Mouse (Mus musculus) midbrain, embryonic 13.5 days (tissue): ENCODE measurements around the gene Atg4c. TPM values are rescaled to one million over a fixed set of nuclear protein-coding genes. Genes with fewer than 3 reads are reported as not detected.

ENCODE experiments used
- ATAC-seq: fragments of 200-750 bp; cut with Nextera tagmentation; 2 replicates; pipeline ENCODE4 v1.8.0; 2017; ENCODE audit warnings: mild to moderate bottlenecking, moderate TSS enrichment, moderate library complexity
- H3K27ac ChIP-seq: fragments of 300-500 bp; sonication (generic); 2 replicates; pipeline ENCODE4 v1.5.1; 2015; ENCODE audit warnings: inconsistent platforms, mild to moderate bottlenecking, moderate library complexity
- H3K27me3 ChIP-seq: fragments of 300-500 bp; sonication (generic); 2 replicates; pipeline ENCODE4 v1.6.1; 2015; ENCODE audit warnings: mild to moderate bottlenecking, inconsistent platforms
- H3K36me3 ChIP-seq: fragments of 300-500 bp; sonication (generic); 2 replicates; pipeline ENCODE4 v1.6.1; 2015; ENCODE audit warnings: mild to moderate bottlenecking, inconsistent platforms
- H3K4me1 ChIP-seq: fragments of 300-500 bp; sonication (generic); replicated peaks from 2 replicates; pipeline ENCODE4 v1.6.1; 2015; ENCODE audit warnings: inconsistent platforms
- H3K4me2 ChIP-seq: fragments of 300-500 bp; sonication (generic); replicated peaks from 2 replicates; pipeline ENCODE4 v1.6.1; 2015; ENCODE audit warnings: moderate library complexity, mild to moderate bottlenecking, inconsistent platforms
- H3K4me3 ChIP-seq: fragments of 300-500 bp; sonication (generic); replicated peaks from 2 replicates; pipeline ENCODE4 v1.5.1; 2015; ENCODE audit warnings: mild to moderate bottlenecking, inconsistent platforms
- H3K9ac ChIP-seq: fragments of 300-500 bp; sonication (generic); replicated peaks from 2 replicates; pipeline ENCODE4 v1.6.1; 2015; ENCODE audit warnings: mild to moderate bottlenecking, inconsistent platforms
- H3K9me3 ChIP-seq: fragments of 300-500 bp; sonication (generic); 2 replicates; pipeline ENCODE4 v1.6.1; 2016; ENCODE audit warnings: mild to moderate bottlenecking, inconsistent platforms
- WGBS: fragments of 180-500 bp; shearing (Covaris S2); methylation state at CpG from one replicate; pipeline ENCODE4 v1.1.7; 2015; 5-methylcytosine and 5-hydroxymethylcytosine counted together
- polyA plus RNA-seq: library from polyadenylated mRNA; unstranded; fragments of >200 nt; fragmentation: Nextera tagmentation; extraction: Ambion mirVana; gene quantifications from 2 replicates; pipeline ENCODE4 v1.2.1, GENCODE M21; 2015

The Atg4c gene
- polyA plus RNA-seq, 1 experiment from 2014 or later: 15.5 TPM

GRCm38 (mm10) chr4:99273979-99274378 lies 80.2 kb downstream of the Atg4c start:
- Histone ChIP-seq H3K27me3 (0 out of 2 replicates have a peak, but pooled peaks cover 2% of the 10 kb centered on the region), H3K4me2 (peak overlapping the region; percentile 17; the same call in 1 of the 2 replicates), H3K9me3 (no peaks in the 10 kb centered on the region), H3K36me3 (no peaks in the 10 kb centered on the region), H3K4me1 (peaks cover 28% of the 10 kb centered on the region), H3K27ac (peak overlapping the region; percentile 35; the same call in 1 of the 2 replicates), H3K9ac (no peak overlapping the region), H3K4me3 (no peak overlapping the region)
- peak; percentile 89 for ATAC-seq
- 31% methylated on average over 7 of the region's 7 CpGs for WGBS

GRCm38 (mm10) chr4:99278876-99279275 lies 85.1 kb downstream of the Atg4c start:
- 92% methylated on average over 7 of the region's 7 CpGs for WGBS
- no peaks in the 10 kb centered on the region for H3K9me3 ChIP-seq
- no peak for ATAC-seq
- H3K4me2 ChIP-seq: no peak overlapping the region
- H3K4me3 ChIP-seq: no peak overlapping the region
- H3K27ac ChIP-seq: no peak overlapping the region
- H3K9ac ChIP-seq: no peak overlapping the region
- H3K36me3 ChIP-seq: no peaks in the 10 kb centered on the region
- 0 out of 2 replicates have a peak, but pooled peaks cover 2% of the 10 kb centered on the region for H3K27me3 ChIP-seq
- peaks cover 10% of the 10 kb centered on the region for H3K4me1 ChIP-seq

GRCm38 (mm10) chr4:99281711-99282110 lies 88.0 kb downstream of the Atg4c start:
- H3K4me2 ChIP-seq: no peak overlapping the region
- H3K4me1 ChIP-seq: no peaks in the 10 kb centered on the region
- H3K27ac ChIP-seq: no peak overlapping the region
- 88% methylated on average over 7 of the region's 7 CpGs for WGBS
- H3K27me3 ChIP-seq: no peaks in the 10 kb centered on the region
- no peak overlapping the region for H3K4me3 ChIP-seq
- ATAC-seq: no peak
- no peaks in the 10 kb centered on the region for H3K36me3 ChIP-seq
- H3K9me3 ChIP-seq: no peaks in the 10 kb centered on the region
- H3K9ac ChIP-seq: no peak overlapping the region

GRCm38 (mm10) chr4:99289286-99289685 lies 95.6 kb downstream of the Atg4c start:
- H3K4me3 ChIP-seq: no peak overlapping the region
- no peaks in the 10 kb centered on the region for H3K36me3 ChIP-seq
- 87% methylated on average over 10 of the region's 10 CpGs for WGBS
- no peak overlapping the region for H3K9ac ChIP-seq
- no peaks in the 10 kb centered on the region for H3K27me3 ChIP-seq
- H3K27ac ChIP-seq: no peak overlapping the region
- H3K9me3 ChIP-seq: no peaks in the 10 kb centered on the region
- H3K4me1 ChIP-seq: no peaks in the 10 kb centered on the region
- no peak for ATAC-seq
- no peak overlapping the region for H3K4me2 ChIP-seq

- Histone ChIP-seq H3K36me3 (no peaks in the 10 kb centered on the region), H3K27me3 (no peaks in the 10 kb centered on the region), H3K27ac (no peak overlapping the region), H3K4me2 (no peak overlapping the region), H3K9ac (no peak overlapping the region), H3K4me1 (peaks cover 20% of the 10 kb centered on the region), H3K9me3 (peaks cover 13% of the 10 kb centered on the region), H3K4me3 (no peak overlapping the region)
- 19% methylated on average over 4 of the region's 4 CpGs for WGBS
- no peak for ATAC-seq
These were observed 104.9 kb downstream of the Atg4c start for GRCm38 (mm10) chr4:99298676-99299075.

- Histone ChIP-seq H3K36me3 (no peaks in the 10 kb centered on the region), H3K9me3 (peaks cover 13% of the 10 kb centered on the region), H3K27me3 (no peaks in the 10 kb centered on the region), H3K4me1 (no peaks in the 10 kb centered on the region), H3K4me3 (no peak overlapping the region), H3K9ac (no peak overlapping the region), H3K27ac (no peak overlapping the region), H3K4me2 (no peak overlapping the region)
- WGBS: 89% methylated on average over 13 of the region's 13 CpGs
- ATAC-seq: no peak
These were observed 111.1 kb downstream of the Atg4c start for GRCm38 (mm10) chr4:99304793-99305192.

Other genes starting within 250 kb of the Atg4c start
- 2.0 and 3.1 TPM in 2 replicates for gene Angptl3, start 163.0 kb upstream of the Atg4c start, polyA plus RNA-seq
- 94.5 and 95.6 TPM in 2 replicates for gene Dock7, start 73.0 kb upstream of the Atg4c start, polyA plus RNA-seq
- 0.19 and 0.46 TPM in 2 replicates for gene Gm12689, start 102.0 kb downstream of the Atg4c start, polyA plus RNA-seq